Mouse (Mus musculus) heart, postnatal 0 days (tissue): ENCODE measurements at regions not wholly inside any gene's neighbourhood (a gene's known extent, or its start where the extent isn't known, plus 50 kb on each side); places are given as distances from the start of the nearest gene placed in this dataset.

Experiments used
- CTCF ChIP-seq: IDR thresholded peaks from 2 replicates; pipeline ENCODE4 v1.5.1; 2016; ENCODE audit warnings: antibody characterized with exemption, control low read depth, low read depth
- EP300 ChIP-seq: IDR thresholded peaks from 2 replicates; pipeline ENCODE4 v1.6.1; 2016; ENCODE audit warnings: antibody characterized with exemption, low read depth

DNA sequence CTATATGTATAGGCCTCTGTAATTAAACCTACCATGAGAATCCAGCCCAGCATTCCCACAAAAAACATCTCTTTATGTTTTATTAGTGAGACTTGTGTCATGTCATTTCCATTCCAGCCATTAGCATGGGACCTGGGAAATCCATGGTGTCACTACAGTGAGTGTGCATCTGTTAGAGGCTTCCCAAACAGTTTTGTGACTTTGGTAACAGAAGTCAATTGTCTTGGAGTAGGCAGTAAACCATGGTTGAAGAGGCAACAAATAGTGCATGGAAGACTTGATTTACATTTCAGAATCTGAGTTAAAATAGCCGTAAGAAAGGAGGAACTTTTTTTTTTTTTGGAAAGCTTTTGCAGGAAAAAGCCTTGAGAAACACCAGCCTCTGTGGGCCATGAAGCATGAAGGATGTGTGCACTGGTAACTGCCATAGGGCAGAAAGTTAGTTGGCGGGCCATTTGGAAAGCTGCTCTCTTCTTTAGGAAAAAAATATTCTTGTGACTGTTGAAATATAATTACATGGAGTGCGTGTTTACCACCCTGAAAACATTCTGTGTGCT is 522.7 kb upstream of the Lrrn3 start:
- no peak for TF ChIP-seq CTCF
- TF ChIP-seq EP300: no peak
